Mouse (Mus musculus) cerebellum, adult 2 months (tissue): ENCODE results near the gene Ptprb.

ENCODE experiments used
- CTCF ChIP-seq: fragments of 200-500 bp; IDR thresholded peaks from 2 replicates; pipeline ENCODE4 v1.5.1; 2011; ENCODE audit warnings: low read depth, mild to moderate bottlenecking, control low read depth, low read length, moderate library complexity, borderline replicate concordance; ENCODE audit not compliant: insufficient read depth
- POLR2A ChIP-seq: fragments of 200-500 bp; IDR thresholded peaks from 2 replicates; pipeline ENCODE4 v1.6.1; 2011; ENCODE audit warnings: low read length, control low read depth, borderline replicate concordance; ENCODE audit not compliant: insufficient read depth

- TF ChIP-seq CTCF (no peak), POLR2A (no peak)
Measured at GRCm38 (mm10) chr10:116384401-116384800, 109.1 kb downstream of the Ptprb start.
